Mouse (Mus musculus) adrenal gland, postnatal 4 days (tissue): ENCODE data around the gene Cdh13. TPM values are rescaled to one million over a fixed set of nuclear protein-coding genes. Genes with fewer than 3 reads are reported as not detected.

Source experiments
- DNase-seq, 2 experiments: peaks; one replicate each; pipeline ENCODE4 v3.0.0; 2021 to 2022; ENCODE audit warnings: low spot score in 2 of 2, mixed read lengths in 2 of 2
- total RNA-seq, 2 experiments: library from RNA; stranded (reverse); gene quantifications; 2 replicates each; pipeline ENCODE4 v1.2.3; 2021

Cdh13 gene
- total RNA-seq, 2 experiments from 2014 or later: 9.0 to 11.0 TPM

- no peak for DNase-seq
These were observed 494.8 kb downstream of the Cdh13 start for GRCm38 (mm10) chr8:118778374-118778773.

GRCm38 (mm10) chr8:118785646-118786045 lies 502.1 kb downstream of the Cdh13 start:
- DNase-seq: no peak

GRCm38 (mm10) chr8:118789649-118790048 lies 506.1 kb downstream of the Cdh13 start:
- DNase-seq: no peak

- DNase-seq: no peak
These were observed 511.4 kb downstream of the Cdh13 start for GRCm38 (mm10) chr8:118794886-118795285.

- no peak for DNase-seq
These were observed 513.0 kb downstream of the Cdh13 start for GRCm38 (mm10) chr8:118796491-118796890.

- no peak for DNase-seq
These were observed 513.6 kb downstream of the Cdh13 start for GRCm38 (mm10) chr8:118797127-118797526.

- DNase-seq: no peak
These were observed 519.6 kb downstream of the Cdh13 start for GRCm38 (mm10) chr8:118803168-118803567.

- no peak for DNase-seq
These were observed 526.1 kb downstream of the Cdh13 start for GRCm38 (mm10) chr8:118809660-118810059.

GRCm38 (mm10) chr8:118815055-118815454 lies 531.5 kb downstream of the Cdh13 start:
- DNase-seq: no peak

- no peak for DNase-seq
These were observed 543.2 kb downstream of the Cdh13 start for GRCm38 (mm10) chr8:118826761-118827160.

GRCm38 (mm10) chr8:118827726-118828125 lies 544.2 kb downstream of the Cdh13 start:
- no peak for DNase-seq

- no peak for DNase-seq
These were observed 546.8 kb downstream of the Cdh13 start for GRCm38 (mm10) chr8:118830291-118830690.

- DNase-seq: no peak
These were observed 547.5 kb downstream of the Cdh13 start for GRCm38 (mm10) chr8:118831026-118831425.

- no peak for DNase-seq
These were observed 555.3 kb downstream of the Cdh13 start for GRCm38 (mm10) chr8:118838801-118839200.

GRCm38 (mm10) chr8:118845690-118846089 lies 562.2 kb downstream of the Cdh13 start:
- no peak for DNase-seq

- no peak for DNase-seq
These were observed 564.5 kb downstream of the Cdh13 start for GRCm38 (mm10) chr8:118848021-118848420.

GRCm38 (mm10) chr8:118849515-118849914 lies 566.0 kb downstream of the Cdh13 start:
- DNase-seq: no peak

GRCm38 (mm10) chr8:118850381-118850780 lies 566.8 kb downstream of the Cdh13 start:
- DNase-seq: peak in 1 of 2 experiments; percentile 28

- DNase-seq: no peak
These were observed 567.8 kb downstream of the Cdh13 start for GRCm38 (mm10) chr8:118851361-118851760.

- DNase-seq: no peak
These were observed 569.3 kb downstream of the Cdh13 start for GRCm38 (mm10) chr8:118852861-118853260.

- DNase-seq: no peak
These were observed 571.1 kb downstream of the Cdh13 start for GRCm38 (mm10) chr8:118854656-118855055.

- no peak for DNase-seq
These were observed 582.8 kb downstream of the Cdh13 start for GRCm38 (mm10) chr8:118866332-118866731.

GRCm38 (mm10) chr8:118870711-118871110 lies 587.2 kb downstream of the Cdh13 start:
- DNase-seq: no peak
